Mouse (Mus musculus): Measurements from ENCODE around the gene Sla2. TPM values are rescaled to one million over a fixed set of nuclear protein-coding genes. Genes with fewer than 3 reads are reported as not detected.

Gene Sla2
- total RNA-seq, 1 experiment from 2014 or later = 11.2 TPM

Other genes with a start within 250 kb of the Sla2 start
- gene Myl9, start 111.8 kb downstream of the Sla2 start, total RNA-seq (2017) = 0.89 TPM in 1 of 2 replicates, not detected in the other
- gene Tgif2, start 47.2 kb downstream of the Sla2 start, total RNA-seq (2017) = 31.6 and 42.0 TPM in 2 replicates
- 0.65 TPM in 1 of 2 replicates, not detected in the other for gene 4930518I15Rik, start 29.2 kb downstream of the Sla2 start, total RNA-seq (2017)
- 138 TPM in 2 replicates for gene Rab5if, start 24.1 kb downstream of the Sla2 start, total RNA-seq (2017)
- gene Ndrg3, start 104.9 kb upstream of the Sla2 start, total RNA-seq (2017) = 33.1 and 35.7 TPM in 2 replicates
- gene Dsn1, start 120.0 kb upstream of the Sla2 start, total RNA-seq (2017) = 38.5 and 53.8 TPM in 2 replicates
- 7.4 and 10.0 TPM in 2 replicates for gene Soga1, start 192.1 kb upstream of the Sla2 start, total RNA-seq (2017)
- not detected in 2 replicates for gene Tldc2, start 199.9 kb upstream of the Sla2 start, total RNA-seq (2017)
- gene Samhd1, start 248.1 kb upstream of the Sla2 start, total RNA-seq (2017) = 129 and 134 TPM in 2 replicates